Mouse (Mus musculus) neutrophil, adult 5-6 weeks (primary cell): Measurements from ENCODE around the gene Cbfa2t2. TPM values are rescaled to one million over a fixed set of nuclear protein-coding genes. Genes with fewer than 3 reads are reported as not detected.

Source experiments
- ATAC-seq: fragments of 151-379, 151-347 bp; 2 replicates; pipeline ENCODE4 v1.8.0; 2017; ENCODE audit warnings: mild to moderate bottlenecking, moderate TSS enrichment; ENCODE audit not compliant: insufficient number of reproducible peaks, poor library complexity, low FRiP score, severe bottlenecking; ENCODE audit errors: extremely low read depth
- total RNA-seq: library from RNA; stranded (forward); fragments of 200-1000 nt; gene quantifications from 2 replicates; pipeline ENCODE4 v1.2.3, GENCODE M21; 2017

The Cbfa2t2 gene
- total RNA-seq, 1 experiment from 2014 or later = 23.9 TPM

DNA sequence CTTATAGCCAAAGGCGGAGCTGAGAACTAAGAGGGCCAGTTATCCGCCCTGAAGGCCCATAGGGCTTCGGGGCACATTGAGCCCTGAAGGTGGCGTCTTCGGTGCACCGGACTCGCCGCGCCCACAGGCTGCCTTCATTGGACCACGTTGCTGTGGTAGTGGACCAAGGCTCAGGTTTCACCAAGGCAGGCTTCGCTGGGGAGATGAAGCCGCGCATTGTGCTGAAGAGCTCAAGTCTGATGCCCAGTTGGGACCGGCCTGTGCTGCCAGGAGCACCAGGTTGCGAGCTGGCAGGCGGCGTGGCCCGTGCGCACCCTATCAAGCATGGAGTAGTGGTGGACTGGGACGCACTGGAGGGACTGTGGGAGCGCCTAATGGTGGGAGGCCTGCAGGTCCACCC, 115.6 kb downstream of the Cbfa2t2 start:
- no peak for ATAC-seq

DNA sequence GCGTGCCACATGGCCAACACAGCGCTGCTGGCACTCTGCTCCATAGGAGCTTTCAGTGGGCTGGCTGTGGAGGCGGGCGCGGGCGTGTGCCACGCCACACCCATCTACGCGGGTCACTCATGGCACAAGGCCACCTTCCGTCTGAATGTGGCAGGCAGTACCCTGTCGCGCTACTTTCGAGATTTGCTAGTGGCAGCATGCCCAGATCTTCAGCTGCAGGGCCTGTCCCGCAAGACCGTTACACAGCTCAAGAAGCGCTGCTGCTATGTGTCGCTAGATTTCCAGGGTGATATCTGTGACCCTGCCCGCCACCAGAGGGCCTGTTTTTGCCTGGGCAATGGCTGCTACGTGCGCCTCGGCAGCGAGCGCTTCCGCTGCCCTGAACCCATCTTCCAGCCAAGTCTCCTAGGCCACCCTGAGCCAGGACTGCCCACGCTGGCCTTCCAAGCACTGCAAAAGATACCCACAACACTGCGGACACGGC, 116.2 kb downstream of the Cbfa2t2 start:
- ATAC-seq = peak; percentile 53; the same call in 1 of the 2 replicates

DNA sequence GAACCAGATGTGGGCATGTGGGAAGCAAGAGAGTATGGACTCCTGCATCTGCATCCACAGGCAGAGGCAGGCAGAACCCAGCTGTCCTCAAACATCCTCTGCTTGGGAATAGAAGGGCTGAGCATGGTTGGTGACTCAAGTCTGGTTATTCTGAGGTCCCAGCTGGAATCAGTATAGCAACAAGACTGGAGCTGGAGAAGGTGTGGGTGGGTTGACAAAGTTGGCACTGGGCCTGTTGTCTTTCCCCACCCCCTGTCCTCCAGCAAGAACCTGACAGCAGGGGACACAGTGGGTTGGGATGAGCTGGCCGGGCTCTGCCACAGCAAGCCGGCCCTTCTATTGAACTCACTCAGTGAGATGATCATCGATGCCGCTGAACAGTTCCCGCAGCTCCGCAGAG, 119.0 kb downstream of the Cbfa2t2 start:
- no peak for ATAC-seq

DNA sequence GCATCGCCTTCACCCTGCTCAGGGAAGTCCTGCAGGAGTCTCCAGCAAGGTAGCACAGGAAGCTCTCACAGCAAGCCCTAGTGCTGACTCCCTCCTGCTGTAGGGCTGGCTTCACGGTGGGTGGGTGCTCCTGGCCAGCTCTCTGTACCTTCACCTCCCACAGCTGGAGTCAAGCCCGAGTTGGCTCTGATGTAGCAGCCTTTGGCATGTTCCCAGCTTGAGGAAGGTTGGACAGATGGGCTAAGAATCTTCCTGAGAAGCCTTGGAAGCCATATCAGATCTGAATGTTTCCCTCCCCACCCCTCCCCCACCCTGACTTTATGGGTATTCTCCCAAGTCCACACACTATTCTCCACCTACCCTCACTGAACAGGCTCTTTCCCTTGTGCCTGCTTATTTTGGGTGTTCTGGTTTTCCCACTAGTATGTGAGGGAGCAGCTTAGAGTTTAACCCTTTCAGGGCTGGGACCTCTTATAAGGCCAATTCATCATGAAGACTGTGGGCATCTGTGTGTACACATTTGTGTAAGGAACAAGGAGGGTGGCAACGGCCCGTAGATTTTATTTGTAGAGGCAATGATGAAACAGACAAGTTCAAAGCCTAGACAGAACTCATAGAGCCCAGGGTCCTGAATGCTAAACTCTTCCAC, 121.0 kb downstream of the Cbfa2t2 start:
- no peak for ATAC-seq

GRCm38 (mm10) chr2:154558264-154559039, 122.2 kb downstream of the Cbfa2t2 start, which contains the start of gene Necab3:
Gene Necab3 (minus strand): TSS chr2:154558890.
- ATAC-seq = no peak

GRCm38 (mm10) chr2:154563612-154564170, 127.4 kb downstream of the Cbfa2t2 start:
- no peak for ATAC-seq

DNA sequence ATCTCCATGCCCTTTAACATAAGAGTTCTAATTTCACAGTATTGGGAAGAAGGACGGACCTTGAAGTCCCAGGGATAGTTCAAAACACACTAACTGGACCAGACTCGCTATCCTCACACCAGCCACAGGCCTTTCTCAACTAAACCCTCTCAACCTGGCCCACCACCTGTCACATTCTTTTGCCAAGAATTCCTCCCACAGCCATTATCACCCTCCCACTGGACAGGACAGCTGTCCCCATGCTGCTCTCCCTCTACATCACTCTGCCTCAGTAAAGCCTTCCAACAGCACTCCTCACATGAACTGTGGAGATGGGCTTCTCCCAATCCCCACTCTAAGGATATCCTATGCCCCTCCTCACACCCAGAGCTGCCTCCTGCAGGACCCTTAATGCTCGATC, 129.3 kb downstream of the Cbfa2t2 start:
- no peak for ATAC-seq

- ATAC-seq = no peak
These were observed 130.4 kb downstream of the Cbfa2t2 start for GRCm38 (mm10) chr2:154566641-154567040.

DNA sequence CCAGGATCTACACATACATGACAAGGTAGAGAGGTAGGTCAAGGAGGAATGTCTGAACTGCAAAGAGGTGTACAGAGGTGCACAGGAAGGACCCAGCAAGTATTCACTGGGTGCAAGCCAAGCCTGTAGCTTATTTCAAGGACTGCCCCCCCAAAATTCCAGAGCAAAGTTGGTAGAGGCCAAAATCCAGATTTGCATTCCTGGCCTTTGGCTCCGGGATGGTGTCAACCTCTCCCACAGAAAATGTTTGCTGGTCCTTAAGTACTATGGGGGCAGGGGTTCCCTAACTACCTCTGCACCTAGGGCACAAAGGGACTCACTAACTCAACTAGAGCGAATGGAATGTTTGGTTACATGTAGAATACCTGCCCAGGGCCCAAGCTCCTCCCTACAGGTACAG, 131.5 kb downstream of the Cbfa2t2 start:
- ATAC-seq = no peak

- ATAC-seq = no peak
These were observed 132.2 kb downstream of the Cbfa2t2 start for GRCm38 (mm10) chr2:154568329-154569070.

DNA sequence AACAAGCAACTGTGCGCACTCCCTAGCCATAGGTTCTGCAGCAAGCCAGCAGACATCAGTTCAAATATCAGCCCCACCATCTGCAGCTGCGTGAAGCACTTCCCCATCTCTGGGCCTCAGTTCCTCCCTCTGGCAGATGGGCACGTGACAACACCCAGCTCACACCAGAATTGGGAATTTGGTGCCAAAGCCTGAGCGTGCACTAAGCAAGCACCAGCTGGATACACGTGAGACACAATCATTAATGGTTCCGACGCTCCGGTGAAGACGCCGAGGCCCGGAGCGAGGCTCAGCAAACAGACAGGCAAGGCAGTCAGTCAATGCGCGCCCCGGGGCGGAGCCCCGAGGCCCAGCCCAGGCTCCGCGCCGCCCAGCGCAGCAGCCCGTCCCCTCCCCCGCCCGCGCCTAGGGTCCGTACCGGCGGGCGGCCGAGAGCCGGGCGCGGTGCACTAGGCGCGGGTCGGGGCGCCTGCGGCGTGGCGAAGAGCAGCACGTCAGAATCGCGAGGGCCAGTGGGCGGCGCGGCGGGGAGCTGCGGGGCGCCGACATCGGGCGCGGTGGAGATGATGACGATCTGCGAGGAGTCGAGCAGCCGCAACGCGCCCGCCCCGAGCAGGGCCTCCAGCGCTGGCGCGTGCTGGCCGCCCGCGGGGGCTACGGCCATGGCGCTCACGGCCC, 132.9 kb downstream of the Cbfa2t2 start:
- ATAC-seq = no peak

- ATAC-seq = peak; percentile 87
These were observed 133.6 kb downstream of the Cbfa2t2 start, which contains the start of gene E2f1 for GRCm38 (mm10) chr2:154569836-154570286. Gene E2f1 (minus strand): TSS chr2:154569892.

DNA sequence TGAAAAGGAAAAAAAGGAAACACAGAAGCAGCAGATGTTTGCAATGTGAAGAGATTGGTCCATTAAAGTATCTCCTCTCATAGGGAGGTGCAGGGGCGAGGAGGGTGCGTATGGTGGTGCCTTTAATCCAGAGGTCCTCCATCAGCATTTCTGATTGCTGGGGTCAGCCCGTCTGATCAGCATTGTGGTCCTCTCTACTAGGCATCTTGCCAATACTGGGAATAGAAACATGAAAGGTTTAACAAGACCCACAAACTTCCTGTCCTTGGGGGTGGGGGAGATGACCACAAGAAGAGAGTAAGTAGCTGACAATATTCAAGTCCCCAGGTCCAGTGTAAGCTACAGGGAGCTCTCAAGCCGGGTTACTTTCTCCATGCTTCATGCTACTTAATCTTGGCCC, 134.4 kb downstream of the Cbfa2t2 start:
- no peak for ATAC-seq

GRCm38 (mm10) chr2:154571266-154571665, 135.0 kb downstream of the Cbfa2t2 start:
- ATAC-seq = no peak

- no peak for ATAC-seq
These were observed 135.7 kb downstream of the Cbfa2t2 start for GRCm38 (mm10) chr2:154571976-154572375.

- no peak for ATAC-seq
These were observed 136.7 kb downstream of the Cbfa2t2 start for GRCm38 (mm10) chr2:154572996-154573395.

- ATAC-seq = peak; percentile 65
These were observed 138.0 kb downstream of the Cbfa2t2 start for GRCm38 (mm10) chr2:154574271-154574670.

DNA sequence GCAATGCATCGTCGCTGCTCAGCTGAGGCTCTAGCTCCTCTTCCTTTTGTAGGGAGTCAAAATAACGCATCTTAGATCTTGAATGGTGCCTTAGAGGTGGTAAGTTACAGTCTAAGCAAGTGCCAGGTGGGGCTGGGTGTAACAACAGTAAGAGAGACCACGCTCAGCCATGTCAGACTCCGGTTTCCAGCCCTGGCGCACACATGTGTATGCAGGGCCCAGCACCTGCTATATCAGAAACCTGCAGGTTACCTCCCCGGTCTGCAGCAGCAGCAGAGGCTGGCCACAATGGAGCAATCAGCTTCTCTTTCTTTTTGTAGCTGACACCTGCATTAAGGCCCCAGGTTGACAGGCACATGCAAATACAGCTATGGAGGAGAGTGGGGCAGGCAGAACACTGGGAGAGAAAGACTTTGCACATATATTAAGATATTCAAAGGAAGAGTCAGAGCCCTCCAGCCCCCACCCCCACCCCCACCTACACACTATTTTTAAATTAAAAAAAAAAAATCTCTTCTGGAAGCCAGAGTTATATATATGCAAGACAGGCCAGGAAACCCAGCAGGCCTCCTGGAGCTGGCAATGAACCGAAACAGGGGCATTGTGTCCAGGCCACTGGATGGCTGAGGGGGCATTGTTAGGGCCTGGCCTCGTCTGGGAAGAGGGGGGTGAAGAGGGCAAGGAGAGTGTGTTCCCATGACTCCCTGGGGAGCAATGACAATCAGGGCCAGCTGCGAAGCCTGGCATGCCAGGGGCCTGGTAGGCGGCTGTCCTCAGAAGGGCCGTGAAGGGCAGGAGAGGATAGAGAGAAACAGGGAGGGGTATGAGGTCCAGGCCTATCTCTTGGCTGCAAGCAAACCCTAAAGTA, 140.8 kb downstream of the Cbfa2t2 start:
- ATAC-seq = no peak
